Mouse (Mus musculus): ENCODE results near the gene Ifit1bl2.
"Not testable (repeated sequence)": the region's sequence is repeated elsewhere in the genome, so short reads cannot be mapped to it uniquely, and the experiment has no call there.

Ifit1bl2 gene

GRCm38 (mm10) chr19:34607237-34608051 lies 33.1 kb downstream of the Ifit1bl2 start, which contains the start of gene Ifit3b:
Gene Ifit3b, plus strand, starts transcription at chr19:34607970.
- not testable (repeated sequence) for DNase-seq

- DNase-seq, result no peak
Measured at GRCm38 (mm10) chr19:34605472-34605871, 35.1 kb downstream of the Ifit1bl2 start.

GRCm38 (mm10) chr19:34601888-34602287 lies 38.7 kb downstream of the Ifit1bl2 start, which contains the start of gene Ifit1bl1:
Gene Ifit1bl1, minus strand, starts transcription at chr19:34601956.
- not testable (repeated sequence) for DNase-seq

GRCm38 (mm10) chr19:34599250-34599649 lies 41.3 kb downstream of the Ifit1bl2 start:
- DNase-seq, result not testable (repeated sequence)

- no peak for DNase-seq
Measured at GRCm38 (mm10) chr19:34598341-34598740, 42.2 kb downstream of the Ifit1bl2 start.

GRCm38 (mm10) chr19:34596811-34597210 lies 43.7 kb downstream of the Ifit1bl2 start:
- no peak for DNase-seq

GRCm38 (mm10) chr19:34594523-34594922 lies 46.0 kb downstream of the Ifit1bl2 start:
- not testable (repeated sequence) for DNase-seq

GRCm38 (mm10) chr19:34593456-34593855 lies 47.1 kb downstream of the Ifit1bl2 start:
- no peak for DNase-seq

- no peak for DNase-seq
Measured at GRCm38 (mm10) chr19:34588959-34589358, 51.6 kb downstream of the Ifit1bl2 start.

GRCm38 (mm10) chr19:34587898-34588692 lies 52.4 kb downstream of the Ifit1bl2 start:
- DNase-seq, result not testable (repeated sequence)

- DNase-seq, result not testable (repeated sequence)
Measured at GRCm38 (mm10) chr19:34585740-34586458, 54.6 kb downstream of the Ifit1bl2 start.

- DNase-seq, result not testable (repeated sequence)
Measured at GRCm38 (mm10) chr19:34583126-34583766, 57.3 kb downstream of the Ifit1bl2 start, which contains the start of gene Ifit3. Gene Ifit3, plus strand, starts transcription at chr19:34583531.

GRCm38 (mm10) chr19:34582696-34583095 lies 57.8 kb downstream of the Ifit1bl2 start:
- not testable (repeated sequence) for DNase-seq

GRCm38 (mm10) chr19:34577121-34577520 lies 63.4 kb downstream of the Ifit1bl2 start:
- DNase-seq, result no peak

GRCm38 (mm10) chr19:34573650-34574049 lies 66.9 kb downstream of the Ifit1bl2 start:
- DNase-seq, result no peak

- no peak for DNase-seq
Measured at GRCm38 (mm10) chr19:34571080-34571479, 69.5 kb downstream of the Ifit1bl2 start.

- DNase-seq, result no peak
Measured at GRCm38 (mm10) chr19:34569896-34570476, 70.6 kb downstream of the Ifit1bl2 start.

- no peak for DNase-seq
Measured at GRCm38 (mm10) chr19:34568988-34569895, 71.3 kb downstream of the Ifit1bl2 start.

Data from liver (tissue).